Mouse (Mus musculus) thymus, postnatal 25 days (tissue): Measurements from ENCODE around the gene Gm10518.
"Not testable (repeated sequence)": the region's sequence is repeated elsewhere in the genome, so short reads cannot be mapped to it uniquely, and the experiment has no call there.

Experiments used
- DNase-seq: peaks from one replicate; pipeline ENCODE4 v3.0.0; 2022

Gm10518 gene

DNA sequence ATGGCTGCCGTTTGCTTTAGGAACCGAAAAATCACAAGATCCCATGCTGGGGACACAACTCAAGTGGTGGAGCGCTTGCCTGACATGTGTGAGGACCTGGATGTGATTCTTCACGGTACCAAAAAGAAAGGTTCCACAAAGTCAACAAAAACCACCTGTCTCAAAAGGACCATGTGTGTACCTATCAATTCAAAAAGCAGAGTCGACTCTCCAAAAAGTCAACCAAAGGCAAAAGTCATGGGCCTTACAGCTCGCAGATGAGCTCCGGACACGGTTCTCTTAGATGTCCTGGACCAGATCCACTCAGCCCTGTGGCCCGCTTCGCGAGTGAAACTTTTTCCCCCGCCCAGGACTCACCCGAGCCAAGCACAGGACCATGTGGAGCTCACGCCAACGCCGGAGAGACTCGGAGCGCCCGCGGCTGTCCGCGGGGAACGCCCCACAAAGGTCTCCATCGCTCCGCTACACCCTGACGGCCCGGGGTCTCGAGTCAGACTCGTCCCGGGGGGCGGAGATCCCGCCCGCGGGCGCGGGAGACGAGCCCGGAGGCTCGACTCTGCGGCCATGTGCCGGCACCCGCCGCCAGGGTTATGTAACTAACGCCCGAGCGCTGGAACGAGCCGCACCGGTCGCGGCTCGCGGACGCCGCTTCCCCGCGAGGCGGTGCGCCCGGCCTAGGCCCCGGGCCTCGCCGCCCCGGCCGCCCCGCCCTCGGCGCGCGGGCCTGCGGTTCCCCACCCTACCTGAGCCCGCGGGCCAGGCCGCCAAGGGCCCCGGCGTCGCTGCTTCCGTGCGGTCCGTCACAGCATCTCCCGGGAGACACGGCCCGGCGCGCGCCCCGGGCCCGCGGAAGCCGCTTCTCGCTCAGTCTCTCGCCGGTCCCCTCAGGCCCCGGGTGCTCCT, at the start of gene Gm10518:
Gm10518 (plus strand) TSS at position 767 of the 903 bp plus-strand sequence.
- DNase-seq, result no peak

- DNase-seq, result no peak
Measured at GRCm38 (mm10) chr1:179756477-179756876, 46.7 kb upstream of the Gm10518 start.

GRCm38 (mm10) chr1:179760086-179760485, 43.1 kb upstream of the Gm10518 start:
- no peak for DNase-seq

DNA sequence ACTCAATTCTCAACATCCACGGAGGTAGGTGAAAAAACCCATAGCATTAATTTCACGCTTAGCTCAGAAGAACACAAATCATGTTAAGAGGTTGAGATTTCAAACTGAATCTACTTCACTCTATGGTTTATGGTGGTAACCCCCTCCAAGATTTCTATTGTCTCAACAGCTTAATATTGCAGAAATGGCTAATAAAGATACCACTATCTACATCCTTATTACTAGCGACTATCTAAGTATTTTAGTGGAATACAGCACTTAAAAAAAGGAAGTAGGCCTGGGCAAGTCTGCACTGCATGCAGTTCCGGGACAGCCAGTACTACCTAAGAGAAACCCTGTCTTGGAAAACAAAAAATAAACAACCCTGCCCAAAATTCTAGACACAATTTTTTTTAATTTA, 42.6 kb upstream of the Gm10518 start:
- DNase-seq, result no peak

GRCm38 (mm10) chr1:179776831-179777230, 26.3 kb upstream of the Gm10518 start:
- DNase-seq, result no peak

DNA sequence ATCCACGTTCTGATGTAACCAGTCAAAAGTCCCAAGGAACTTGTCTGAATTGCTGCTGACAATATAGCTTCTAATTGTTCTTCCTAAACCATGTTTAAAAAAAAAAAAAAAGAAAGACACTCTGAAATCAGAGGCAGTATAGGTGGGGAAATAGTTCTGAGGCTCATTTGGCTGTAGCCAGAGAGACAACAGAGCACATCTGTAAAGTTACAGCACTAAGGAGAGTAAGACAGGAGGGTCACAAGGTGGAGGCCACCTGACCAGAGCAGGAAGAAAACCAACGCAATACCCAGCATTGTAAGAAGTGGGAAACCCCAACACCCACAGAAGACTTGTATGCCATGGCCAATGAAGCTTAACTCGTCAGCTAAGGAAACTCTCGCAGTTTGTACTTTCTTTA, 19.1 kb upstream of the Gm10518 start:
- no peak for DNase-seq

DNA sequence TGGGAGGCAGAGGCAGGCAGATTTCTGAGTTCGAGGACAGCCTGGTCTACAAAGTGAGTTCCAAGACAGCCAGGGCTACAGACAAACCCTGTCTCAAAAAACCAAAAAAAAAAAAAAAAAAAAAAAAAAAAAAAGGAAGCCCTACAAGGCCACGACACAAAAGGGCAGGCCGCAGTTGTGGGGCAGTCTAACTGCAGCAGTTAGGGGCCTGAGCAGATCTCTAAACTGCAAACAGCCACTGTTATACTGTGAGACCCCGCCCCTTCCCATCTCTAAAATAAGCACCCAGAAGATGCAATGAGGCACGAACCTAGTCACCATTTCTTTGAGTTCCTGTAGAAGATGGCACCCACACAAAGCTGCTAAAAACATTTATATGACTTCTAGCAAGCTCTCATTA, 17.7 kb upstream of the Gm10518 start:
- no peak for DNase-seq

GRCm38 (mm10) chr1:179787281-179787680, 15.9 kb upstream of the Gm10518 start:
- no peak for DNase-seq

DNA sequence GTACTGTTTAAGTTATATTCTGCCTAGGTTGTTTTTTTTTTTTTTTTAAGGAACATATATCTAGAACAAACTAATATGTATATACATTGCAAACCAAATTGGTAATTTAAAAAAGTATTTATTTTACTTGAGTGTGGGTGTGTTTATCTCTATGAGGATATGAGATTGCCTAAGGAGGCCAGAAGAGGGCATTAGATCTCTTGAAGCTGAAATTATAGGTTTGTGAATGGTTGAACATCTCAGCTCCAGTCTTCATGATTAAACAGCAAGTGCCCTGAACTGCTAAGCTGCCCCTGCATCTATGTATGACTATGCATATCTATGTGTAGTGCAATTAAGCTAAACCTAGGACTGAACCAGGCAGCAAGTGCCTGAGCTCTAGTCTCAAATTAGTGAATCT, 4.4 kb upstream of the Gm10518 start:
- DNase-seq, result no peak

- DNase-seq, result peak; percentile 92
Measured at GRCm38 (mm10) chr1:179803513-179804139, 450 bp downstream of the Gm10518 start, which contains the start of gene Ahctf1. TSS of gene Ahctf1 (minus strand) at chr1:179803680.

DNA sequence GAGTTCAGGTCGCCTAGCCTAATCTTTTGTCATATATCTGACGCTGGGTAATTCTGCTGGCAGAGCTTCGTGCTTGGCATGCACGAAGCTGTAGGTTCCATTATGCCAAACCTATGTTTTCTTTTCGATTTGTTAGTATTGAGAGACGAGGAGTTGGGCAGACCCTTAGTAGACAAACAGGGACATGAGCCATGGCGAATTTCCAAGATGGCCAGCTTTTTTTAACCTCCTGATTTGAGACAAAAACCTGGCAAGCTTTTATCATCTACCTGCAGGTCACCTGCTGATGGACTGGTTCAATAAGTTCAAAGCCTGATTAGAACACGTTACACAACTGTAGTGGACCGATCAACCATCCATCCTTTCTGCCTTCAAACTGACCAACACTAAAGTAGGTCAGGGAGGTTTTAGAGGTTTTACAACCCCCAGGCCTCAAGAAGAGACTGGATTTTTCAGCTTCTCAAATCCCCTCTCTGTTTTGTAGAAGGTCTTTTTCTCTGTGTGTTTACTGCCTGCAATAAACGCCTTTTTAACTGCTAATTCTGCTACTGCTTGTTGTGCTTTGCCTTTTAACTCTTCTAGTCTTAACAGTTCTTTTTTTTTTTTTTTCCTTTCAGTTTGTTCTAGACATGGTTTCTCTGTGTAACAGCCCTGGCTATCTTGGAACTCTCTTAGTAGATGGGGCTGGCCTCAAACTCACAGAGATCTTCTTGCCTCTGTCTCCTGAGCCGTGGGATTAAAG, 1.1 kb downstream of the Gm10518 start:
- DNase-seq, result no peak

DNA sequence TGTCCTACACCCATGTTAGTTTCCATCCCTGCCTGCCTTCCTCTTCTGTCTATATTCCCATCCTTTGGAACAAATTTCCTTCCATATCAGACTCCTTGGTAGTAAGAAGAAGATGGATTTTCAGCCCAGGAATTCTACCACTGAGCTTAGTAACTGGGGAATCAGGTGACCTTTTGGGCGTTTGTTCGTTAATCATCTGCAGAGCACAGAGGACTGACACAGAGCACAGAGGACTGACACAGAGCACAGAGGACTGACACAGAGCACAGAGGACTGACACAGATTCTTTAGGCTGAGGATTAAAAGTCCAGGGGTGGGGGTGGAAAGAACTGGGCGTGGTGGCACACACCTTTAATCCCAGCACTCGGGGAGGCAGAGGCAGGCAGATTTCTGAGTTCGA, 2.6 kb downstream of the Gm10518 start:
- DNase-seq, result no peak

GRCm38 (mm10) chr1:179807468-179807867, 4.3 kb downstream of the Gm10518 start:
- DNase-seq, result no peak

DNA sequence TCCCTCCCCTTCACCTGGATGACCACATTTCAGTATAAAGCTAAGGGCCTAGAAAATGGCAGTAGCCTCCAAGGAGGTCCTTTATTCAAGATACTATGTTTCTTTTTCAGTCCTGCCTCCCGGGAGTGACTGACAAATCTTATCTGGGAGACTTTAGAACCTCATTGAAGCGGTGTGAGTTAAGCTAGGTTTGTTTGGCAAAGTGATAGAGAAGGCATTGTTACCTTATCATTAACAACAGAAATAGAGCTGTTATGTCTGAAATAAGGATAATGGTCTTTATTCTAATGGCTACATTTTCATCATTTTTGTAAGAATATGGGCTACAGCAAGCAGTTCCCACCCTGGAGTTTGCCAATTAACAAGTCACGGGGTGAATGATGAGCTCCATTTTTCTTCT, 5.1 kb downstream of the Gm10518 start:
- no peak for DNase-seq

- DNase-seq, result no peak
Measured at GRCm38 (mm10) chr1:179813385-179813784, 10.2 kb downstream of the Gm10518 start.

- no peak for DNase-seq
Measured at GRCm38 (mm10) chr1:179814616-179815015, 11.4 kb downstream of the Gm10518 start.

GRCm38 (mm10) chr1:179818490-179819278, 15.5 kb downstream of the Gm10518 start:
- not testable (repeated sequence) for DNase-seq

GRCm38 (mm10) chr1:179824549-179824948, 21.4 kb downstream of the Gm10518 start:
- no peak for DNase-seq

DNA sequence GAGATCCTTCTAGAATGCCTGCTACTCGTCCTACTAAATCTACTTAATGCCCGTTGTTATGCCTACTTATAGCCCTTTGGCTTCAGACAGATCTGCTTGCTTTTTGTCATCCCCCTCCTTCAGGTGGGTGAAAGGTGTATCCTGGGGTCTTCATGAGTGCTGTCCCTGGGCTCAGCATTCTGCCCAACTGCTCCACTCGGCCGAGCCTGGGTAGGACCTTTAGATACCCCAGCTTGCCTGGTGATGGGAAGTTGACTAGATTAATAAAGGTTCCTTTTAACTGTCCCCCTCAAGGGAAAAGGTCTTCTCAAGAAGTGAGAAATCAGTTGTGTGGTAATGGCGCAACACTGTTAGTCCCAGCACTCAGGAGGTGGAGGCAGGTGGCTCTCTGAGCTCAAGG, 24.9 kb downstream of the Gm10518 start:
- no peak for DNase-seq

GRCm38 (mm10) chr1:179828900-179829299, 25.7 kb downstream of the Gm10518 start:
- no peak for DNase-seq

DNA sequence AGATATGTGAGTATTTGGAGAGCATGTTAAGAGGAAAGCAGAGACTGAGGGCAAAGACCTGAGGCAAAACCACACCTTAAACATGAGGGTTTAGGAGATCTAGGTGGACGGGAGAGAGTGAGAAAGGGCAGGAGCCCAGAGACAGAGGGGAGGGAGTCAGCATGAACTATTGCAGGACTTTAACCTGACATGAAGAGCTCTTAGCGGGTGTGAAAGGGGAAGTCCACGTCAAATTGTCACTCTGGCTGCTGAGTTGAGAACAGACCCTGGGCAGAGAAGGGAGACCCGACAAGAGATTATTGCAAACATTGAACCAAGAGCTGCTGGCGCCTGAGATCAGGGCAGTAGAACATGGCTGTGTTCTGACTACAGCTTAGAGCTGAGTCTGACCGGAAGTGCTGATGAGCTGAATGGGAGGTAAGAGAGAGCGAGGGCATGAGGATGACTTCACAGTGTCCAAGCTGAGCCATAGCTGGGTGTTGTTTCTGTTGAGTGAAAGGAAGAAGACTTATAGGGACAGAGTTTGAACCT, 29.6 kb downstream of the Gm10518 start:
- no peak for DNase-seq

- DNase-seq, result no peak
Measured at GRCm38 (mm10) chr1:179833596-179833995, 30.4 kb downstream of the Gm10518 start.
